ENCODE assay signal across 12 mouse cellular contexts in genomic region chr15:74455921-74456674, GRCm38 (mm10).
DNase-seq lines count a peak whose midpoint lies in the region; ATAC-seq and TF ChIP-seq lines count a peak whose summit lies in the region.
"Had no signal": no experiment of that assay in that cellular context is flagged by ENCODE, and none has a peak within 500 bp of the region (broad histone marks: within the 10 kb centered on the region; RNA-seq: fewer than 3 reads in every experiment).

No protein-coding gene starts in this region.

- no peaks in the 10 kb centered on the region for H3K36me3 ChIP-seq in lung, embryonic 16.5 days (ENCODE audit: control insufficient read depth, insufficient read depth, low read length)
- no peaks in the 10 kb centered on the region for H3K36me3 ChIP-seq in neural tube, embryonic 11.5 days (ENCODE audit: control insufficient read depth, insufficient read depth, low read length)
- H3K36me3 ChIP-seq: midbrain, embryonic 13.5 days had no signal

- DNase-seq in cerebellum, adult 11-12 months: peak; percentile 27
- no peak for DNase-seq in cerebellum, adult 2 months
- no peak for DNase-seq in lung, postnatal 10 days
- peak; percentile 40 to 76 for DNase-seq in heart, adult 9 months (ENCODE audit: low spot score in 2 of 2)
- peak; percentile 39 for DNase-seq in neural tube, embryonic 11.5 days (ENCODE audit: low spot score)
- no peak for DNase-seq in right cerebral cortex, postnatal 25 days
- DNase-seq in thymus, postnatal 0 days (ENCODE audit: low spot score): no peak
- DNase-seq: adrenal gland, postnatal 10 days had no signal

- no peak overlapping the region for H3K27ac ChIP-seq in cerebellum, adult 2 months (ENCODE audit: insufficient read depth, low read length)
- no peak overlapping the region for H3K27ac ChIP-seq in lung, embryonic 16.5 days (ENCODE audit: low read length)
- no peak overlapping the region for H3K27ac ChIP-seq in neural tube, embryonic 11.5 days (ENCODE audit: low read depth, low read length)
- H3K27ac ChIP-seq: forebrain, embryonic 13.5 days; liver, embryonic 14.5 days; midbrain, embryonic 13.5 days had no signal

- no peak overlapping the region for H3K4me2 ChIP-seq in lung, embryonic 16.5 days (ENCODE audit: low read depth, low read length)
- H3K4me2 ChIP-seq in neural tube, embryonic 11.5 days (ENCODE audit: low read depth): no peak overlapping the region
- H3K4me2 ChIP-seq: forebrain, embryonic 13.5 days; midbrain, embryonic 13.5 days had no signal

- H3K9ac ChIP-seq in lung, embryonic 16.5 days (ENCODE audit: low read length): no peak overlapping the region
- no peak overlapping the region for H3K9ac ChIP-seq in neural tube, embryonic 11.5 days (ENCODE audit: low read length)
- H3K9ac ChIP-seq: forebrain, embryonic 13.5 days; liver, embryonic 14.5 days; midbrain, embryonic 13.5 days had no signal

- 74% methylated on average over 11 of the region's 11 CpGs for whole genome bisulfite sequencing in cerebellum, adult 2 months
- WGBS in lung, embryonic 16.5 days: 44% methylated on average over 11 of the region's 11 CpGs
- WGBS in neural tube, embryonic 11.5 days: 57% methylated on average over 11 of the region's 11 CpGs

- H3K9me3 ChIP-seq in lung, embryonic 16.5 days (ENCODE audit: control insufficient read depth, low read length): no peaks in the 10 kb centered on the region
- no peaks in the 10 kb centered on the region for H3K9me3 ChIP-seq in neural tube, embryonic 11.5 days (ENCODE audit: control insufficient read depth, low read length)
- H3K9me3 ChIP-seq: forebrain, embryonic 13.5 days; midbrain, embryonic 13.5 days had no signal

- H3K27me3 ChIP-seq in cerebellum, adult 2 months (ENCODE audit: control insufficient read depth, insufficient read depth, low read length): no peaks in the 10 kb centered on the region
- H3K27me3 ChIP-seq in lung, embryonic 16.5 days (ENCODE audit: control insufficient read depth, insufficient read depth, low read depth, low read length): no peaks in the 10 kb centered on the region
- H3K27me3 ChIP-seq in neural tube, embryonic 11.5 days (ENCODE audit: control insufficient read depth, insufficient read depth, low read length): no peaks in the 10 kb centered on the region
- H3K27me3 ChIP-seq: forebrain, embryonic 13.5 days; midbrain, embryonic 13.5 days had no signal

- H3K4me1 ChIP-seq in cerebellum, adult 2 months (ENCODE audit: control insufficient read depth, insufficient read depth, low read length): peaks cover 50% of the 10 kb centered on the region
- H3K4me1 ChIP-seq in lung, embryonic 16.5 days (replicated peaks; ENCODE audit: control insufficient read depth, insufficient read depth, low read length): no peaks in the 10 kb centered on the region; the same call in 1 of the 2 replicates
- no peaks in the 10 kb centered on the region for H3K4me1 ChIP-seq in neural tube, embryonic 11.5 days (ENCODE audit: control insufficient read depth, insufficient read depth, low read length)

- peak; percentile 45 for ATAC-seq in lung, embryonic 16.5 days (ENCODE audit: low read depth)
- ATAC-seq in neural tube, embryonic 11.5 days (ENCODE audit: insufficient read depth, low FRiP score, low TSS enrichment): no peak
- ATAC-seq: forebrain, embryonic 13.5 days; midbrain, embryonic 13.5 days had no signal

- no peak for TF ChIP-seq POLR2A in cerebellum, adult 2 months (IDR thresholded peaks at IDR 0.05; ENCODE audit: borderline replicate concordance, insufficient read depth, low read length)

- H3K4me3 ChIP-seq in cerebellum, adult 2 months (replicated peaks; ENCODE audit: insufficient read depth, low read depth, low read length): no peak overlapping the region
- no peak overlapping the region for H3K4me3 ChIP-seq in lung, embryonic 16.5 days (ENCODE audit: low read length)
- no peak overlapping the region for H3K4me3 ChIP-seq in neural tube, embryonic 11.5 days (ENCODE audit: low read depth, low read length)
- H3K4me3 ChIP-seq: forebrain, embryonic 13.5 days; midbrain, embryonic 13.5 days had no signal

- TF ChIP-seq CTCF in cerebellum, adult 2 months (IDR thresholded peaks at IDR 0.05; ENCODE audit: borderline replicate concordance, insufficient read depth, low read depth, low read length): no peak

Comparison
In these comparisons a context has a peak if more than half of its experiments do, and no peak if none do; other contexts are left out.
1. DNase-seq: peak in cerebellum, adult 11-12 months (single experiment), heart, adult 9 months (2 of 2) and neural tube, embryonic 11.5 days (single experiment); none in cerebellum, adult 2 months (0 of 2), lung, postnatal 10 days (single experiment), right cerebral cortex, postnatal 25 days (single experiment) and thymus, postnatal 0 days (single experiment).